Mouse (Mus musculus): ENCODE results near the gene Nat8f6.
"Not testable (repeated sequence)": the region's sequence is repeated elsewhere in the genome, so short reads cannot be mapped to it uniquely, and the experiment has no call there.

Nat8f6 gene

DNA sequence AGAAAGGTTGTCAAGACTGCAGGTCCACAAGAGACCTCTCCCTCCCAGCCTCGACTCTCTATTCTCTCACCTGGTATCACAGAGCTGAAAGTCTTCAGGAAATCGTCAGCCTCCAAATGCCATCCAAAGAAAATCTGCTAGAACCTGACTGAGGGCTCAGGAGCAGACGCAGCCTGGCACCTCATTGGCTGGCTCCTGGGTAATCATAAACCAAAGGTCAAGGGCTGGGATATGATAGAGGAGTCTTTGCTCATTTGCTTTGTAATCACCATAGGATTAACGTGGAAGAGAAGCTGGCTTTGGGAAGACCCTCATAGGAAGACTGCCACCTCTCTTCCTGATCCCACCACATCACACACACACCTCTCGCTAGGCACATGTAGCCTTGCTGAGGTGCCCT, at the start of gene Nat8f6, which contains the start of gene Nat8f5:
Gene Nat8f6, minus strand, starts transcription at position 118 of the 400 bp plus-strand sequence.
Gene Nat8f5, minus strand, starts transcription at position 136 of the 400 bp plus-strand sequence.
- DNase-seq (ENCODE audit: low spot score in 2 of 2) = no peak

DNA sequence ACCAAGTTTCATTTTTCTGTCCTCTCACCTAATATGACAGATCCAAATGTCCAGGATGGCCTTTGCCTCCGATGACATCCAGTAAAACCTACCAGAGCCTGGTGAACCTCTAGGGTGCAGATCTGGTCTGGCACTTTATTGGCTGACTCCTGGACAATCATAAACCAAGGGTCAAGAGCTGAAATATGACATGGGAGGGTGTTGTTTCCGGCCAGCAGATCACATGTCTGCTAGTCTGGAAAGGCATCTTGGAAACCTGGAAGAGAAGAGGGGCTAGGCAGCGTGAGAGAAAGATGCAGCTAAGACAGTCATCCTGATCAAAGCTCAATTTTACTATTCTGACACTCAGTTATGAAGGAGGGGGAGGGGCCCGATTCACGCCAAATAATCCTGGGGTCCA, 48.3 kb upstream of the Nat8f6 start, which contains the start of gene Nat8f2:
Gene Nat8f2, minus strand, starts transcription at position 153 of the 400 bp plus-strand sequence.
- not testable (repeated sequence) for DNase-seq (ENCODE audit: low spot score in 2 of 2)

DNA sequence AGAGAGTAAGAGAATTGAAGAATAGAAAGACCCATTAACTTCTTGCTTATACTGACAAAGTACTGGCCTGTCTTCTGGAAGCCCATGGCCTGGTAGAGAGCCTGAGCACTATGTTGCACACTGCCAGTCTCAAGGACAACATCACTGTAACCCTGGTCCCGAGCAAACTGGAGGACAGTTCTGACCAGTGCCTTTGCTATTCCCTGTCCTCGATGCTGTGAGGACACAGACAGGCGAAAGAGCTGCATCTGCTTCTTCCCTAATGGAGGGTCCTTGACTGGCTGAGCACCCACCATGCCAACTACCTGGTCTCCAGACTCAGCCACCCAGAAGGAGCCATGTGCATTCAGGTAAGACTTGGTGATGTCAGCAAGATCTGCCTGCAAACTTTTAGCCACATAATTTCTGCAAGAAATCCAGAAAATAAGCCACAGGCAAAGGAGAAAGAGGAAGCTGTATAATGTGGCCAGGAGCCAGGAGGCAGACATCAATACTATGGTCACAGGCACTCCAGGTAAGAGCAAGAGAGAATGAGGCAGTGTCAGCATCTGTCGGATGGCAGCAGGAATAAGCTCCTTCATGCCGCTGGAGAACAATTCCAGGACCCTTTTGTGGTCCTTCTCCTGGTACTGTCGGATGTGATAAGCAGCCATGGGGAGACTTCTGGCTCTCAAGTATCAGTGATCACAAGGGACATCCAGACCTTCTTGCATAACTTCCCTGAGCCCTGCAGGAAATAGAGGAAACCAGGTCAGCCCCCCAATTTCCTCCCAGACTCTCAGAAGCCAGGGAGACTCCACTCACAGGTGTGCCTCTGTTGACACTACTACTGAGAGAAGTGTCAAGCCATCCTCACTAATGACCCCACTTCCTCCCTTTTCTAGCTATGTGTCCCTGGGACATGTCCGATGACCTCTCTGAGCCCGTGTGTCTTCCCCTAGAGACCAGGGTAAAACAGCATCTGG, 47.3 kb upstream of the Nat8f6 start:
- no peak for DNase-seq (ENCODE audit: low spot score in 2 of 2)

DNA sequence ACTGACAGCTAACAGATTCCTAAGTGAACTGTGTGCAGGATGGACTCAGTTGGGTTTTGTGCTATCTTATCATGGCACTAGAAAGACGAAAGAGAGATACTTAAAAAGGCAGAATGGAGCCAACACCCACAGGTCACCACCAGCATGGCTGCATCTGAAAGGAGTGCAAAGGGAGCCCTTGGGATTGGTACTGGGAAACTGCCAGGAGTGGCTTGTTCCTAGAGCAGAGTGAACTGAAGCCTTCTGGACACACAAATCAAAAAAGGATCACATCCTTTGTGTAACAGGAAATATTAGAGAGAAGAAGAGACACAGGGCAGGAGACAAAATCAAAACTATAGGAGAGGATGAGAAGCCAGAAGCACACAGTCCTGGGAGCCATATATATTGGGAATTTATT, 46.2 kb upstream of the Nat8f6 start:
- DNase-seq (ENCODE audit: low spot score in 2 of 2) = not testable (repeated sequence)

DNA sequence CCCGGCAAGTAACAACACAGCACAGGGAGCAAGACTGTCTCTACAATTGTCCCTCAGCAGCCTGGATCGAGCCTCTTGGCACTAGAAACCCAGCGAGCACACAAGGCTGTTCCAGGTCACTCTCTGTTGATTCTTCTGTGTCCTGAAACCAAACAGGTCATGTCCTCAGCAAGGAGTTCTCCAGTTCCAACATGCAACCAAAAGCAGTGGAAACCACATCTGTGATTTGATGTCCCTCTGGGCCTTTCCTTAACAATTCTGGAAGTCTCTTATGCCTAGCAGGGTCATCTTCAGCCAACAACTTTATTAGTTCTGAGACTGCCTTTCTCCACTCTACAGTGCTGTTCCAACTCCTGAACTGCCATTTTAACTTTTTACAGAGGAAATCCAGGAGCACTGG, 45.4 kb upstream of the Nat8f6 start:
- DNase-seq (ENCODE audit: low spot score in 2 of 2) = not testable (repeated sequence)

GRCm38 (mm10) chr6:85864900-85865639, 44.3 kb upstream of the Nat8f6 start:
- peak in 1 of 2 experiments; percentile 21 for DNase-seq (ENCODE audit: low spot score in 2 of 2)

GRCm38 (mm10) chr6:85863840-85864239, 43.1 kb upstream of the Nat8f6 start:
- no peak for DNase-seq (ENCODE audit: low spot score in 2 of 2)

DNA sequence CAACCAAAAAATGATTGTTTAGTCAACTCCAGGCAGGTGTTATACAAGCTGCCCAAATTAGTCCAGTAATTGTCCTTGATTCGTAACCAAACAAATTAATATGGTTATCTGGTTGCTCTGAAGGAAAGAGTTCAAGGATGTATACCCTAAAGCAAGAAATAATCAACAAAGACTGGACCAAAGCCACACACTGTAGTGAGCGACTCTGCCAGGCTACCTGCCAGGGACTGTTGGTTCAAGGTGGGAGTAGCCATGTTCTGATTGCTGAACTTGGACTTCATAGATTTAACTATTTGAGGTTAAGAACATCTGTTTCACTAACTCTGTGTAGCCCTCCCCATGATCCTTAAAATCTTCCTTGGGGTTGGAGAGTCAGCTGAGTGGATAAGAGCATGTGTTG, 42.4 kb upstream of the Nat8f6 start:
- no peak for DNase-seq (ENCODE audit: low spot score in 2 of 2)

DNA sequence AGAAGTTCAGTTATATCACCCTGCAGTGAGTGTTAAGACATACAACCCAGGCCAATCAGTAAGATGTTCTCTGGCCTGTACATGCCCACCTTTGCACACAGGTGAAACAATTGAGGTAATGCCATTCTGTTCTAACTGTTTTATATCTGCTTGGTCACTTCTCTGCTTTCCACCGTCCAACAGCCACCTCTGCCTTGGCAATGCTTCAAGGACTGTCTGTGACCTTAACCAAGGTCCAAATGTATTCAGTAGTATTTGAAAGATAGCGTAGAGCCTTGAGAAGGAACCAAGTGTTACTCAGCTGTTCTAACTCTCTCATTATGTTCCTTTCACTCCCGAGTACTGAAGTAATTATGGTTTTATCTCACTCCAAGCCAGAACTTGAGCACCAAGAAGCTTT, 41.8 kb upstream of the Nat8f6 start:
- no peak for DNase-seq (ENCODE audit: low spot score in 2 of 2)

GRCm38 (mm10) chr6:85861247-85861646, 40.5 kb upstream of the Nat8f6 start:
- no peak for DNase-seq (ENCODE audit: low spot score in 2 of 2)

DNA sequence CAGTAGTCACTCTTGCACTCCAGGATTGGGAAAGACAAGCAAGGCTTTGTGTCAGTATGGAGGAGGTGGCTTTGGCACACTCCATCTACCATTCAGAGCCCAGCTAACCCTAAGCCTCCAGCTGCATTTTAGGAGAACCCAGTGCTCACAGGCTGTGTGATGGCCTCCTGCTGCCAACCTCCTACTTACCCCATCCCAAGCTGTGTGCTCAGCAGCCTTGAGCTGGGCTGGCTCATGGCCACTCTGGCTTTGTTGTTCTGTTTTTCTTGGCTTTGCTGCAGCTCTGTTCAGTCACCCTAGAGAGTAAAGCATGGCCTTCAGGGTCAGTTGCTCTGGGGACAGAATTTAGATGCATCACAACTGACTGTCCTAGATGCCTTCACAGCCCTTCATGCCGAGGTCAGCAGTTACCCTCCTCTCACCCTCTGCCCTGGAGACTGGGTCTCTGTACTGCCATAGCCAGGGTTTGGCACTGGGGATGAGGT, 35.5 kb upstream of the Nat8f6 start:
- DNase-seq (ENCODE audit: low spot score in 2 of 2) = peak; percentile 51 to 66

DNA sequence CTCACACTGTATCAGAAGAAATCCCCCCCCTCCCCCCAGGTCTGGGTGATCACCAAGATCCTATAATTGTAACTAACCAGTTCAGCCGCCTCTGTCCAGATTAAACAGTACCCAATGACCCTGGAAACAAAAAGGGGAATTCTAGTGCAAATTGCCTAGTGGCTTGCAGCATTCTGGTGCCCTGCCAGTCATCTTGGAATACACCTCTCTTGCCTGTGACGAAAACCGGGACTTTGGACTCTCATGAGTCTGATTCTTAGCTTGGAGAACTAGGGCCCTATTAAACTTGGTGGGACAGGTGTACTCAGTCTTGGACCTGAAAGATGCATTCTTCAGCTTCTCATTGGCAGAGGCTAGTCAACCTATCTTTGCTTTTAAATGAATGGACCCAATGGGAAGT, 32.7 kb upstream of the Nat8f6 start:
- no peak for DNase-seq (ENCODE audit: low spot score in 2 of 2)

- DNase-seq (ENCODE audit: low spot score in 2 of 2) = no peak
Observed at GRCm38 (mm10) chr6:85851062-85851773, 30.5 kb upstream of the Nat8f6 start.

GRCm38 (mm10) chr6:85849240-85849639, 28.5 kb upstream of the Nat8f6 start:
- no peak for DNase-seq (ENCODE audit: low spot score in 2 of 2)

GRCm38 (mm10) chr6:85848140-85848539, 27.4 kb upstream of the Nat8f6 start:
- DNase-seq (ENCODE audit: low spot score in 2 of 2) = no peak

GRCm38 (mm10) chr6:85846921-85847320, 26.2 kb upstream of the Nat8f6 start:
- DNase-seq (ENCODE audit: low spot score in 2 of 2) = no peak

GRCm38 (mm10) chr6:85843677-85844458, 23.1 kb upstream of the Nat8f6 start:
- DNase-seq (ENCODE audit: low spot score in 2 of 2) = not testable (repeated sequence)

DNA sequence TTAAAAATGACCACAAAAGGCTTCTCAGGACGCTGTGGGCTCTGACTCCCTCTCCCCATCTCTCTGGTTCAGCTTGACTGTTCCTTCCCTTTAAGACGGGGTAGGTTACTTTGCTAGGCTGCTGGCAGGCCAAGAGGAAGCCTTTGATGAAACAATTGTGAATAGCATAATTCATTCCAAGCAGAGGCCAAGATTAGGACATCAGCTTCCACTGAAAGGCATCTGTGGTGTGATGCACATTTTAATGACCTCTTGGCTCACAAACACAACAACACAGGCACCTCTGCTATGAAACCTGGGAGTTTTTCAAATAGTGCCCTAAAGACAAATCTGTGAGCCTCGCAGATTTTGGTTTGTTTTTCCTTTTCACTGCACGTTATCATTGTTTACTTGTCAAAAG, 19.2 kb upstream of the Nat8f6 start:
- no peak for DNase-seq (ENCODE audit: low spot score in 2 of 2)

DNA sequence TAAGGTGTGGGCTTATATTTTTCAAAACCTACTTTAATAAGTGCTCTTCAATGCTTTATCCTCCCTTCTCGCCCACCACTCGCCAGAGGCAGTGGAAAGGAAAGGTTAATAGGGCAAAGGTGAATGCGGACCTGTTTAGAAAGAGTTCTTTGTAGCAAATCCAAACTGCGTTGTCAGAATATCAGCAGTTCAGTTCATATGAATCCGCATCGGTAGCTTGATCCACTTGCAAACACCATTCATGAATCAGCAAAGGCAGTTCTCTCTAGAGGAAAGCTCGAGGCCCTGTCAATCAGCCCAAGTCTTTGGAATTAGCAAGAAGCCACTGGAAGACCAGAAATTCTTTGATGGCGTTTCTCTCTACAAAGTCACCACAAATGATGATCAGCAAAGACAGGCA, 17.9 kb upstream of the Nat8f6 start:
- DNase-seq (ENCODE audit: low spot score in 2 of 2) = no peak

GRCm38 (mm10) chr6:85837307-85837706, 16.6 kb upstream of the Nat8f6 start:
- DNase-seq (ENCODE audit: low spot score in 2 of 2) = peak in 1 of 2 experiments; percentile 36

DNA sequence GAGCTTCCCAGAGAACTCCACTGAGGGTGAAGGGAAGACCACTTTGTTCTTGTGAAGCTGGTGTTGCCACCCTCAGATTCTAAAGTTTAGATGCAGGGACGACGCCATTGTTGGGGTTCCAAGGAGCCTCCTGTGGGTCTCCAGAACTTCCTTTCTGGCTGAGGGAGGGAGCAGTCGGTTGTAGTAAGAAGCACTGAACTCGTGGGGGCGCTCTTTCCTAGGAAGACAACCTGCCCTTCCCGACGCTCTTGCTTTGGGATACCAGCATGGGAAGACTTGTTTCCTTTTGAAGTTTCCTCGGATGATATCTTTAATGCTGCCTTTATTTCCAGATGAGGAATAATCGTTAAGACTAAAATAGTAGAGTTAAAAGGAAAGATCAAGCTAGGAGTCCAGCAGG, 16.1 kb upstream of the Nat8f6 start:
- DNase-seq (ENCODE audit: low spot score in 2 of 2) = peak; percentile 36 to 52

Data from right cerebral cortex, adult 2 months (tissue).